Mouse (Mus musculus): ENCODE results near the gene Rpl3.

GRCm38 (mm10) chr15:80035341-80035885 is 56.3 kb downstream of the Rpl3 start:
- TF ChIP-seq EP300 (optimal IDR thresholded peaks at IDR 0.05) = no peak
- no peak for TF ChIP-seq CTCF (IDR thresholded peaks at IDR 0.05; ENCODE audit: low read depth)

All from stomach, postnatal 0 days (tissue).